Mouse (Mus musculus) embryonic fibroblast, embryonic 13.5 days (primary cell): ENCODE measurements around the gene Lrrc1. TPM values are rescaled to one million over a fixed set of nuclear protein-coding genes. Genes with fewer than 3 reads are reported as not detected.

Experiments
- H3K27ac ChIP-seq: 2 replicates; pipeline ENCODE4 v1.5.1; 2012; ENCODE audit warnings: low read length, control low read depth, inconsistent platforms; ENCODE audit not compliant: insufficient read depth
- H3K4me1 ChIP-seq: 2 replicates; pipeline ENCODE4 v1.6.1; 2011; ENCODE audit warnings: low read length; ENCODE audit not compliant: control insufficient read depth, insufficient read depth
- H3K4me3 ChIP-seq: 2 replicates; pipeline ENCODE4 v1.5.1; 2011; ENCODE audit warnings: mild to moderate bottlenecking, control low read depth, low read length; ENCODE audit not compliant: insufficient read depth
- CTCF ChIP-seq: IDR thresholded peaks from 2 replicates; pipeline ENCODE4 v1.5.1; 2011; ENCODE audit warnings: mild to moderate bottlenecking, control low read depth, low read length, moderate library complexity, borderline replicate concordance; ENCODE audit not compliant: insufficient read depth
- POLR2A ChIP-seq: IDR thresholded peaks from 2 replicates; pipeline ENCODE4 v1.6.1; 2011; ENCODE audit warnings: low read depth, mild to moderate bottlenecking, control low read depth, low read length, moderate library complexity
- polyA plus RNA-seq: library from polyadenylated mRNA; stranded (reverse); fragments of >200 nt; gene quantifications from 2 replicates; pipeline ENCODE4 v1.2.4, GENCODE M21; 2011; ENCODE audit warnings: low read depth; ENCODE audit not compliant: missing spikeins, insufficient read length

Lrrc1 gene
- polyA plus RNA-seq, 1 experiment, result 9.1 TPM

GRCm38 (mm10) chr9:77383951-77384350 lies 160.7 kb downstream of the Lrrc1 start:
- H3K4me1 ChIP-seq, result no peaks in the 10 kb centered on the region
- TF ChIP-seq CTCF (no peak), POLR2A (no peak)
- no peak overlapping the region for H3K4me3 ChIP-seq
- no peak overlapping the region for H3K27ac ChIP-seq

- Histone ChIP-seq H3K4me3 (no peak overlapping the region), H3K27ac (no peak overlapping the region), H3K4me1 (no peaks in the 10 kb centered on the region)
- TF ChIP-seq CTCF, result no peak
- TF ChIP-seq POLR2A, result no peak
Measured at GRCm38 (mm10) chr9:77382514-77382913, 162.2 kb downstream of the Lrrc1 start.

- H3K4me1 ChIP-seq, result no peaks in the 10 kb centered on the region
- no peak overlapping the region for H3K27ac ChIP-seq
- H3K4me3 ChIP-seq, result no peak overlapping the region
- TF ChIP-seq CTCF, result peak; percentile 72
- TF ChIP-seq POLR2A, result no peak
Measured at GRCm38 (mm10) chr9:77381565-77381964, 163.1 kb downstream of the Lrrc1 start.

Other genes starting within 250 kb of the Lrrc1 start
- 0.90 TPM in 1 of 2 replicates, not detected in the other for gene Mlip, start 191.9 kb downstream of the Lrrc1 start, polyA plus RNA-seq
- gene Klhl31, start 91.6 kb upstream of the Lrrc1 start, polyA plus RNA-seq, result not detected in 2 replicates
- gene Gclc, start 209.7 kb upstream of the Lrrc1 start, polyA plus RNA-seq, result 20.0 and 22.2 TPM in 2 replicates